Mouse (Mus musculus): ENCODE measurements around the gene Hnmt. TPM values are rescaled to one million over a fixed set of nuclear protein-coding genes. Genes with fewer than 3 reads are reported as not detected.

The Hnmt gene
- total RNA-seq, 2 experiments from 2014 or later = 8.6 to 9.8 TPM

Other genes with a start within 250 kb of the Hnmt start
- gene Tbpl2, start 47.2 kb upstream of the Hnmt start, total RNA-seq (2015; ENCODE audit: low replicate concordance) = not detected in 2 replicates
- not detected in 2 replicates for gene Tbpl2, start 47.2 kb upstream of the Hnmt start, total RNA-seq (2017; ENCODE audit: low replicate concordance)
- gene Il1f8, start 103.8 kb upstream of the Hnmt start, total RNA-seq (2015; ENCODE audit: low replicate concordance) = not detected in 2 replicates
- not detected in 2 replicates for gene Il1f8, start 103.8 kb upstream of the Hnmt start, total RNA-seq (2017; ENCODE audit: low replicate concordance)
- gene Il1f9, start 137.1 kb upstream of the Hnmt start, total RNA-seq (2015; ENCODE audit: low replicate concordance) = 5.9 and 26.1 TPM in 2 replicates
- 6.1 and 7.1 TPM in 2 replicates for gene Il1f9, start 137.1 kb upstream of the Hnmt start, total RNA-seq (2017; ENCODE audit: low replicate concordance)
- gene Il1f6, start 166.0 kb upstream of the Hnmt start, total RNA-seq (2015; ENCODE audit: low replicate concordance) = not detected in 2 replicates
- gene Il1f6, start 166.0 kb upstream of the Hnmt start, total RNA-seq (2017; ENCODE audit: low replicate concordance) = not detected in 2 replicates
- gene Il1f5, start 227.6 kb upstream of the Hnmt start, total RNA-seq (2015; ENCODE audit: low replicate concordance) = not detected in 2 replicates
- 0.70 TPM in 1 of 2 replicates, not detected in the other for gene Il1f5, start 227.6 kb upstream of the Hnmt start, total RNA-seq (2017; ENCODE audit: low replicate concordance)
- not detected in 2 replicates for gene Il1f10, start 241.8 kb upstream of the Hnmt start, total RNA-seq (2015; ENCODE audit: low replicate concordance)
- gene Il1f10, start 241.8 kb upstream of the Hnmt start, total RNA-seq (2017; ENCODE audit: low replicate concordance) = not detected in 2 replicates

All from erythroblast, adult 5-6 weeks (primary cell).